Mouse (Mus musculus) midbrain, postnatal 0 days (tissue): ENCODE data around the gene Iqca. TPM values are rescaled to one million over a fixed set of nuclear protein-coding genes. Genes with fewer than 3 reads are reported as not detected.
A peak's percentile ranks its signal among the peaks of the same experiment; 100 is the strongest.

Experiments used
- ATAC-seq: fragments of 200-750 bp; cut with Nextera tagmentation; 2 replicates; pipeline ENCODE4 v1.8.0; 2017; ENCODE audit warnings: moderate number of reproducible peaks, mild to moderate bottlenecking, moderate TSS enrichment, moderate library complexity; ENCODE audit not compliant: low FRiP score
- DNase-seq: peaks from one replicate; pipeline ENCODE4 v3.0.0-alpha.2; 2015; ENCODE audit warnings: low spot score
- H3K27ac ChIP-seq: fragments of 300-500 bp; sonication (generic); 2 replicates; pipeline ENCODE4 v1.5.1; 2014; ENCODE audit warnings: low read depth, mild to moderate bottlenecking, low read length, mixed read lengths
- H3K27me3 ChIP-seq: fragments of 300-500 bp; sonication (generic); 2 replicates; pipeline ENCODE4 v1.6.1; 2014; ENCODE audit warnings: low read length, control low read depth, mixed read lengths; ENCODE audit not compliant: insufficient read depth
- H3K36me3 ChIP-seq: fragments of 300-500 bp; sonication (generic); 2 replicates; pipeline ENCODE4 v1.6.1; 2014; ENCODE audit warnings: low read length, control low read depth, mixed read lengths; ENCODE audit not compliant: insufficient read depth
- H3K4me1 ChIP-seq: fragments of 300-500 bp; sonication (generic); 2 replicates; pipeline ENCODE4 v1.6.1; 2014; ENCODE audit warnings: mild to moderate bottlenecking, control low read depth, antibody characterized with exemption, low read length, mixed read lengths; ENCODE audit not compliant: insufficient read depth
- H3K4me2 ChIP-seq: fragments of 300-500 bp; sonication (generic); 2 replicates; pipeline ENCODE4 v1.6.1; 2014; ENCODE audit warnings: low read depth, mild to moderate bottlenecking, low read length, mixed read lengths; ENCODE audit not compliant: poor library complexity, severe bottlenecking
- H3K4me3 ChIP-seq: fragments of 300-500 bp; sonication (generic); 2 replicates; pipeline ENCODE4 v1.5.1; 2014; ENCODE audit warnings: low read depth, mild to moderate bottlenecking, low read length, moderate library complexity
- H3K9ac ChIP-seq: fragments of 300-500 bp; sonication (generic); replicated peaks from 2 replicates; pipeline ENCODE4 v1.6.1; 2014; ENCODE audit warnings: mild to moderate bottlenecking, low read length, moderate library complexity, mixed read lengths; ENCODE audit not compliant: poor library complexity, severe bottlenecking
- H3K9me3 ChIP-seq: fragments of 300-500 bp; sonication (generic); 2 replicates; pipeline ENCODE4 v1.6.1; 2016; ENCODE audit warnings: low read length, control low read depth
- CTCF ChIP-seq: IDR thresholded peaks from 2 replicates; pipeline ENCODE4 v1.5.1; 2016; ENCODE audit warnings: antibody characterized with exemption, mild to moderate bottlenecking
- WGBS: fragments of 180-500 bp; shearing (Covaris S2); extraction: QIAGEN DNeasy Blood & Tissue Kit; methylation state at CpG from one replicate; pipeline ENCODE4 v1.1.7; 2014; 5-methylcytosine and 5-hydroxymethylcytosine counted together
- polyA plus RNA-seq: library from polyadenylated mRNA; unstranded; fragments of >200 nt; fragmentation: Nextera tagmentation; extraction: Ambion mirVana; gene quantifications from 2 replicates; pipeline ENCODE4 v1.2.1, GENCODE M21; 2015
- total RNA-seq: library from RNA; depleted of rRNA; stranded (reverse); fragments of >200 nt; gene quantifications from 2 replicates; pipeline ENCODE4 v1.2.3, GENCODE M21; 2014; rRNA removed

Iqca gene
- total RNA-seq: 2.7 TPM in 1 of 2 replicates, not detected in the other
- polyA plus RNA-seq: 0.55 and 0.83 TPM in 2 replicates

- no peaks in the 10 kb centered on the region for H3K36me3 ChIP-seq
- TF ChIP-seq CTCF: peak; percentile 57
- no peaks in the 10 kb centered on the region for H3K27me3 ChIP-seq
- peak; percentile 79 for DNase-seq
- H3K4me3 ChIP-seq: peak within 1 kb of the TSS; percentile 23
- no peak within 1 kb of the TSS for H3K27ac ChIP-seq
- H3K4me2 ChIP-seq: peak within 1 kb of the TSS; percentile 43
- H3K9ac ChIP-seq: no peak within 1 kb of the TSS; the same call in 1 of the 2 replicates
- H3K9me3 ChIP-seq: no peaks in the 10 kb centered on the region
- peaks cover 3% of the 10 kb centered on the region; the same call in 1 of the 2 replicates for H3K4me1 ChIP-seq
- 5% methylated on average over 18 of the region's 18 CpGs for WGBS
- peak; percentile 92 for ATAC-seq
Observed at GRCm38 (mm10) chr1:90153099-90153744, at the start of gene Iqca. Iqca (minus strand) TSS chr1:90153401.

- H3K36me3 ChIP-seq: no peaks in the 10 kb centered on the region
- peak; percentile 52 for TF ChIP-seq CTCF
- peaks cover 6% of the 10 kb centered on the region for H3K27me3 ChIP-seq
- 14% methylated on average over 23 of the region's 23 CpGs for WGBS
- H3K27ac ChIP-seq: no peak overlapping the region
- DNase-seq: peak; percentile 79
- H3K9ac ChIP-seq: no peak overlapping the region
- H3K4me3 ChIP-seq: no peak overlapping the region
- peak; percentile 67 for ATAC-seq
- H3K9me3 ChIP-seq: no peaks in the 10 kb centered on the region
- no peaks in the 10 kb centered on the region; the same call in 1 of the 2 replicates for H3K4me1 ChIP-seq
- no peak overlapping the region for H3K4me2 ChIP-seq
Observed at GRCm38 (mm10) chr1:90202207-90202978, 49.2 kb upstream of the Iqca start.

DNA sequence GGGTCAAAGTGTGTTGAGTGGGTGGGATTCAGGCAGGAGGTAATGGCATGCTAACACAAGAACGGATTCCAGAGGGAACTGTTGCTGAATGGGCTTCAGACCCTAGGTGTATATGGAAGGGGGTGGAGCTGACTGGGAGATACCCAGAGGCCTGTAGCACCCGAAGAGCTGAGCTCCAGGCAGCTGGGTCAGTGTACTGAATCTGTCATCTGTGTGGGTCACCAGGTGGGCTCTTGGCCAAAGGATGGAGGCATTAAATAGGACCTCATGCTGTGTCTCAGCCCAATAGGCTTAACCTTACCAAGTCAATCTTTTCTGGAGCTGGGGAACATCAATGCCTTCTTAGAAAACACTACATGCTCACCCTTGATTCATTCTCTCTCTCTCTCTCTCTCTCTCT, 48.5 kb upstream of the Iqca start:
- Histone ChIP-seq H3K4me3 (no peak overlapping the region), H3K36me3 (no peaks in the 10 kb centered on the region), H3K9me3 (no peaks in the 10 kb centered on the region), H3K4me2 (no peak overlapping the region), H3K9ac (no peak overlapping the region), H3K4me1 (no peaks in the 10 kb centered on the region; the same call in 1 of the 2 replicates), H3K27me3 (peaks cover 6% of the 10 kb centered on the region), H3K27ac (no peak overlapping the region)
- no peak for TF ChIP-seq CTCF
- 68% methylated on average over 2 of the region's 2 CpGs for WGBS
- no peak for DNase-seq
- no peak for ATAC-seq

- DNase-seq (no peak), ATAC-seq (no peak)
- H3K4me1 ChIP-seq: no peaks in the 10 kb centered on the region; the same call in 1 of the 2 replicates
- 93% methylated on average over 5 of the region's 5 CpGs for WGBS
- H3K36me3 ChIP-seq: no peaks in the 10 kb centered on the region
- no peaks in the 10 kb centered on the region for H3K9me3 ChIP-seq
- H3K9ac ChIP-seq: no peak overlapping the region
- H3K4me3 ChIP-seq: no peak overlapping the region
- TF ChIP-seq CTCF: no peak
- no peak overlapping the region for H3K27ac ChIP-seq
- H3K4me2 ChIP-seq: no peak overlapping the region
- H3K27me3 ChIP-seq: peaks cover 6% of the 10 kb centered on the region
Observed at GRCm38 (mm10) chr1:90201246-90201645, 48.0 kb upstream of the Iqca start.

DNA sequence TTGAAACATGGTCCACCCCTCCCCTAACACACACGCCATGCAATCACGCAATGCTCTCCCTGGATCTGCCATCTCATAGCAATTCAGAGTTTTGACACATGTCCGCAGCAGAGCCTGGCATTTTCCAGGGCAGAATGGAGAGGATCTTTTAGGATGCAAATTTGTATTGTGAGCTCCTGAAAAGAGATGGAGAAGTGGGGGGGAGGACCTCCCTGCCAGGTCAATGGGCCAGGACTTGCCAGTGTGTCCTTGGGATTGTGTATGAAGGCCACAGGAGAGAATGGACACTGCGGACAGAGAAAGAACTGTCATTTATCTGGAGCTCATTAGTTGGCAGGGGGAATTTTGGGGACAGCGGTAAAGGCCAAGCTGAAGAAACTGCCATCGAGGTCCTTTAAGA, 35.8 kb upstream of the Iqca start:
- Histone ChIP-seq H3K27ac (no peak overlapping the region), H3K4me1 (no peaks in the 10 kb centered on the region), H3K4me2 (no peak overlapping the region), H3K4me3 (no peak overlapping the region), H3K9ac (no peak overlapping the region), H3K36me3 (no peaks in the 10 kb centered on the region), H3K27me3 (no peaks in the 10 kb centered on the region), H3K9me3 (no peaks in the 10 kb centered on the region)
- ATAC-seq (no peak), DNase-seq (no peak)
- 51% methylated on average over 6 of the region's 6 CpGs for WGBS
- TF ChIP-seq CTCF: no peak

- no peak for ATAC-seq
Observed at GRCm38 (mm10) chr1:90186874-90187273, 33.7 kb upstream of the Iqca start.

More at GRCm38 (mm10) chr1:90186874-90187273, 33.7 kb upstream of the Iqca start:
- 95% methylated on average over 5 of the region's 5 CpGs for WGBS
- no peak for TF ChIP-seq CTCF
- peaks cover 8% of the 10 kb centered on the region; the same call in 1 of the 2 replicates for H3K4me1 ChIP-seq
- no peaks in the 10 kb centered on the region for H3K36me3 ChIP-seq
- no peaks in the 10 kb centered on the region for H3K27me3 ChIP-seq
- no peak overlapping the region for H3K4me3 ChIP-seq
- no peak for DNase-seq
- no peak overlapping the region for H3K9ac ChIP-seq
- H3K4me2 ChIP-seq: no peak overlapping the region
- no peak overlapping the region for H3K27ac ChIP-seq
- H3K9me3 ChIP-seq: no peaks in the 10 kb centered on the region
